Mouse (Mus musculus): ENCODE results near the gene Zscan26. TPM values are rescaled to one million over a fixed set of nuclear protein-coding genes. Genes with fewer than 3 reads are reported as not detected.
"Not testable (repeated sequence)": the region's sequence is repeated elsewhere in the genome, so short reads cannot be mapped to it uniquely, and the experiment has no call there.

Gene Zscan26
- total RNA-seq, 2 experiments from 2014 or later = 20.4 to 23.2 TPM

- intact Hi-C loops (cut with DNase I) = not testable (repeated sequence)
- DNase-seq = peak; percentile 19 to 26
Measured at GRCm38 (mm10) chr13:21396048-21396447, 57.5 kb downstream of the Zscan26 start.

DNA sequence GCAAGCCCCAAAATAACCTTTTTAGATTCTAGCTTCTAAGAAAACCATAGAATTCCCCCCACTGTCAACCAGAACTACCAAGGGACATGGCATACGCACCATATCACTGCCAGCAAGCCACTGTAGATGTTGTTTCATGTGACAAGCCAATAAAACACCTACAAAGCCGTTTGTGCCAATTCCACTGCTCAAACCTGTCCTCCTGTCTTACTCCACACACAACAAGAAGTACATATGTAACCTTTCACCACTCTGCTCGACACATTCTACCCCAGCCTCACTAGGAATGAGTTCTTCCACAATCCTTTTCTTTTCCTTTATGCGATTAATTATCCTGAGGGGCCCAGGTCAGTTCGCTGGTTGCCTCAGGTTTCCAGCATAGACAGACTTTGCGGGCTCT lies 57.9 kb downstream of the Zscan26 start:
- no peak for DNase-seq
- intact Hi-C loops (cut with DNase I) = no loop called here

DNA sequence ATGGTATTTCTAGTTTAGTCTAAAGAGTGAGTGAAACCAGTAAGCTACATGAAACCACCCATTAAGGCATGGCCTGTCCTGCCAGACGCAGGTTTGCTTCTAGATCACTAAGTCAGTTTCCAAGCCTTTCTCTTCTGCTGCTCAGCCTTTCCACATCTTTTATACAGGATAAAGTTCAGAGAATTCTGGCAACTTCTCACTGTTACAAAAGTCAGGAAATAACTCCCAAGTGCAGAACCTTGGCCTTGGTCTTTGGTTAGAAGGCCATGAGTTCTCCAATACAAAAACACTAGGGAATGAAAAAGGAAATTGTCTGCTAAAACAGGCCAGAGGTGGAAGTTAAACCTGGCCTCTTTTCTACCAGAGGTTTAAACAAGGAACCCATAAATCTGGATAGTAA lies 58.3 kb downstream of the Zscan26 start:
- intact Hi-C loops (cut with DNase I) = no loop called here

More for the DNA sequence above, 58.3 kb downstream of the Zscan26 start:
- DNase-seq = no peak

Small RNAs within 50 kb of the gene (microRNA-seq; reads per million reads assigned to microRNA genes)
- 0 reads per million in 2 experiments for gene Mir1896 (ENCODE audit: borderline number of aligned reads in 2 of 2)
- 0 to 1.3 reads per million in 2 experiments for gene Mir6942 (ENCODE audit: borderline number of aligned reads in 2 of 2)

Other genes with a start within 250 kb of the Zscan26 start
- not detected for gene Gpx5, start 161.0 kb downstream of the Zscan26 start, total RNA-seq (2021)
- not detected for gene Gpx6, start 141.6 kb downstream of the Zscan26 start, total RNA-seq (2021)
- not detected for gene Olfr1367, start 106.8 kb downstream of the Zscan26 start, total RNA-seq (2021)
- 1 to 10 TPM; 5.3 to 5.8 TPM for gene Zscan12, start 90.9 kb downstream of the Zscan26 start, total RNA-seq (2021)
- gene Zkscan3, start 51.0 kb downstream of the Zscan26 start, total RNA-seq (2021) = 10 to 100 TPM; 26.4 to 31.2 TPM
- under 1 TPM; 0.30 to 0.42 TPM for gene Pgbd1, start 12.7 kb downstream of the Zscan26 start, total RNA-seq (2021)
- gene Nkapl, start 14.8 kb upstream of the Zscan26 start, total RNA-seq (2021) = under 1 TPM; 0.67 to 0.76 TPM
- gene Zkscan4, start 25.2 kb upstream of the Zscan26 start, total RNA-seq (2021) = 1 to 10 TPM; 1.2 to 1.5 TPM
- not detected for gene Gm10065, start 25.7 kb upstream of the Zscan26 start, total RNA-seq (2021)
- gene AK157302, start 41.5 kb upstream of the Zscan26 start, total RNA-seq (2021) = 10 to 100 TPM; 26.5 to 28.1 TPM
- 100 to 1,000 TPM; 247 to 265 TPM for gene Gm11273, start 47.7 kb upstream of the Zscan26 start, total RNA-seq (2021)
- gene Zkscan8, start 77.4 kb upstream of the Zscan26 start, total RNA-seq (2021) = 10 to 100 TPM in 1 of 2 experiments, 1 to 10 TPM in 1; 9.0 to 14.6 TPM
- gene Olfr1366, start 89.1 kb upstream of the Zscan26 start, total RNA-seq (2021) = not detected
- not detected for gene Olfr1535, start 106.2 kb upstream of the Zscan26 start, total RNA-seq (2021)
- gene Olfr1364, start 128.0 kb upstream of the Zscan26 start, total RNA-seq (2021) = not detected
- not detected for gene Olfr1362, start 160.3 kb upstream of the Zscan26 start, total RNA-seq (2021)
- not detected for gene Olfr11, start 188.8 kb upstream of the Zscan26 start, total RNA-seq (2021)
- not detected for gene Olfr1361, start 209.7 kb upstream of the Zscan26 start, total RNA-seq (2021)
- not detected for gene Olfr1360, start 223.7 kb upstream of the Zscan26 start, total RNA-seq (2021)
- not detected for gene Olfr1359, start 244.4 kb upstream of the Zscan26 start, total RNA-seq (2021)